Mouse (Mus musculus) limb, embryonic 13.5 days (tissue): Measurements from ENCODE around the gene Nmt2. TPM values are rescaled to one million over a fixed set of nuclear protein-coding genes. Genes with fewer than 3 reads are reported as not detected.

Experiments used
- ATAC-seq: fragments of 200-750 bp; cut with Nextera tagmentation; 2 replicates; pipeline ENCODE4 v1.8.0; 2017; ENCODE audit warnings: low read depth, moderate number of reproducible peaks, moderate TSS enrichment; ENCODE audit not compliant: low FRiP score
- H3K27ac ChIP-seq: fragments of 300-500 bp; sonication (generic); 2 replicates; pipeline ENCODE4 v1.5.1; 2015; ENCODE audit warnings: inconsistent platforms, mild to moderate bottlenecking, moderate library complexity
- H3K27me3 ChIP-seq: fragments of 300-500 bp; sonication (generic); 2 replicates; pipeline ENCODE4 v1.6.1; 2015; ENCODE audit warnings: mild to moderate bottlenecking, inconsistent platforms
- H3K36me3 ChIP-seq: fragments of 300-500 bp; sonication (generic); 2 replicates; pipeline ENCODE4 v1.6.1; 2015; ENCODE audit warnings: inconsistent platforms, mild to moderate bottlenecking, moderate library complexity
- H3K4me1 ChIP-seq: fragments of 300-500 bp; sonication (generic); 2 replicates; pipeline ENCODE4 v1.6.1; 2015; ENCODE audit warnings: inconsistent platforms
- H3K4me2 ChIP-seq: fragments of 300-500 bp; sonication (generic); replicated peaks from 2 replicates; pipeline ENCODE4 v1.6.1; 2015; ENCODE audit warnings: inconsistent platforms, mild to moderate bottlenecking, moderate library complexity
- H3K4me3 ChIP-seq: fragments of 300-500 bp; sonication (generic); 2 replicates; pipeline ENCODE4 v1.5.1; 2015; ENCODE audit warnings: moderate library complexity, mild to moderate bottlenecking, inconsistent platforms
- H3K9ac ChIP-seq: fragments of 300-500 bp; sonication (generic); 2 replicates; pipeline ENCODE4 v1.6.1; 2015; ENCODE audit warnings: mild to moderate bottlenecking, inconsistent platforms
- H3K9me3 ChIP-seq: fragments of 300-500 bp; sonication (generic); 2 replicates; pipeline ENCODE4 v1.6.1; 2016; ENCODE audit warnings: inconsistent platforms
- WGBS: fragments of 180-500 bp; shearing (Covaris S2); methylation state at CpG from one replicate; pipeline ENCODE4 v1.1.7; 2015; 5-methylcytosine and 5-hydroxymethylcytosine counted together
- polyA plus RNA-seq: library from polyadenylated mRNA; unstranded; fragments of >200 nt; fragmentation: Nextera tagmentation; extraction: Ambion mirVana; gene quantifications from 2 replicates; pipeline ENCODE4 v1.2.1, GENCODE M21; 2015

Nmt2 gene
- polyA plus RNA-seq, 1 experiment from 2014 or later, result 42.0 TPM

DNA sequence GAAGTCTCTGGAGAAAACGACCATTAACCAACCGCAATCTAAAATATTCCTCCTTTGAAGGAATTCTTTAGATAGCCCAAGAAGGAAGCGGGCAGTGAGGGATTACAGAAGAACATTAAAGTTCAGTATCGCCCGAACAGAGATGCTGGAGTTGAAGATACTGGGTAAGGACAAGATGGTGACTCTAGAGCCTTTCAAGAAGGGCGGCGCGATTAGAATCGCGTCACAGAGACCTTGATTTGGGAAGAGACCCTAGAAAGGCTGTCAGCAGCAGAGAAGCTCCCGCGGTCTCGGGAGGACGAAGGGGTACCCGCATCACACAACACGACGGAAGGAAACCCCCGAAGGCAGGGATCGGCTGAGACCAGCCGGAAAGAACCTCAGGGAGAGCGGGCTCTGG, 48.0 kb downstream of the Nmt2 start:
- ATAC-seq, result no peak
- H3K9me3 ChIP-seq, result no peaks in the 10 kb centered on the region
- H3K9ac ChIP-seq, result peak overlapping the region; percentile 75
- peak overlapping the region; percentile 52 for H3K27ac ChIP-seq
- H3K4me3 ChIP-seq, result peak overlapping the region; percentile 66
- peaks cover 17% of the 10 kb centered on the region for H3K36me3 ChIP-seq
- H3K4me2 ChIP-seq, result peak overlapping the region; percentile 73
- H3K4me1 ChIP-seq, result peaks cover 23% of the 10 kb centered on the region
- H3K27me3 ChIP-seq, result peaks cover 17% of the 10 kb centered on the region
- 1% methylated on average over 21 of the region's 21 CpGs for WGBS

DNA sequence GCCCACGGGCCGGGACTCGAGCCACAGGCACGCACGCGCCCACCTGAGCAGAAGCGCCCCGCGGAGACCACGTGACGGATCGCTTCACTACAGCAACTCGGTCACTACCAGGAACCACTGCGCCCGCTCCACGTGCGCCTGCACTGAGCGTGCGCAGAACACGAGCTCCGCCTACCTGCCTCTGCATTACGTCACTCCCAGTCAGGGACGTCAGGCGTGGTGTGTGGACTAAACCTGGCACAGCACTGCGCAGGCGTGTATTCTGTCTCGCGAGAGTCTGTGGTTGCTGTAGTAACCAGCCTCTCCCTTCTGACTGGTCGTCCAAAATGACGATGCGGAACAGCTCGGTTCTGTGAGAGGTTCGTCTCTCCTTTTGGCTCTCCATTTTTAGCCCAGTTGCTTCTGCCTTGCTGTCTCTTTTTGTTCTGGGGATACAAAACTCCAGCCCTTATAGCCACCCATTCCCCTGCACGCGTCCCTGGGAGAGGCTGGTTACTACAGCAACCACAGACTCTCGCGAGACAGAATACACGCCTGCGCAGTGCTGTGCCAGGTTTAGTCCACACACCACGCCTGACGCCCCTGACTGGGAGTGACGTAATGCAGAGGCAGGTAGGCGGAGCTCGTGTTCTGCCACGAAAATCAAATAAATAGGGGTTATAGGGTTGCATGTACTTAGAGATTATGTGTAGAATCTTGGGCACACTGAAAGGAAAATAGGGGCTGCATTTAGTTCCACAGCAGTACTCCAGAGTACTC, 48.7 kb downstream of the Nmt2 start, which contains the start of gene Rpp38:
Gene Rpp38, minus strand, starts transcription at position 160 of the 759 bp plus-strand sequence.
- peak; percentile 98 for ATAC-seq
- peak within 1 kb of the TSS; percentile 75 for H3K9ac ChIP-seq
- H3K4me1 ChIP-seq, result peaks cover 23% of the 10 kb centered on the region
- peak within 1 kb of the TSS; percentile 66 for H3K4me3 ChIP-seq
- H3K9me3 ChIP-seq, result no peaks in the 10 kb centered on the region
- H3K27ac ChIP-seq, result peak within 1 kb of the TSS; percentile 52
- under 1% methylated on average over 45 of the region's 45 CpGs for WGBS
- H3K36me3 ChIP-seq, result peaks cover 17% of the 10 kb centered on the region
- peak within 1 kb of the TSS; percentile 73 for H3K4me2 ChIP-seq
- peaks cover 17% of the 10 kb centered on the region for H3K27me3 ChIP-seq

- WGBS, result 89% methylated on average over 12 of the region's 12 CpGs
- H3K9ac ChIP-seq, result no peak overlapping the region
- H3K27ac ChIP-seq, result no peak overlapping the region
- peaks cover 7% of the 10 kb centered on the region for H3K36me3 ChIP-seq
- no peak for ATAC-seq
- H3K4me2 ChIP-seq, result no peak overlapping the region
- peaks cover 23% of the 10 kb centered on the region for H3K4me1 ChIP-seq
- no peak overlapping the region for H3K4me3 ChIP-seq
- H3K9me3 ChIP-seq, result no peaks in the 10 kb centered on the region
- peaks cover 17% of the 10 kb centered on the region for H3K27me3 ChIP-seq
These were observed 49.7 kb downstream of the Nmt2 start for GRCm38 (mm10) chr2:3333761-3334160.

- Histone ChIP-seq H3K4me1 (peaks cover 22% of the 10 kb centered on the region), H3K36me3 (no peaks in the 10 kb centered on the region), H3K4me3 (peak within 1 kb of the TSS; percentile 27), H3K9me3 (no peaks in the 10 kb centered on the region), H3K9ac (peak within 1 kb of the TSS; percentile 31; the same call in 1 of the 2 replicates), H3K27me3 (peaks cover 17% of the 10 kb centered on the region), H3K4me2 (peak within 1 kb of the TSS; percentile 56), H3K27ac (no peak within 1 kb of the TSS)
- WGBS, result 6% methylated on average over 20 of the region's 20 CpGs
- no peak for ATAC-seq
These were observed 51.7 kb downstream of the Nmt2 start, which contains the start of gene Acbd7 for GRCm38 (mm10) chr2:3335611-3336301. Gene Acbd7 (plus strand): TSS chr2:3336168.

DNA sequence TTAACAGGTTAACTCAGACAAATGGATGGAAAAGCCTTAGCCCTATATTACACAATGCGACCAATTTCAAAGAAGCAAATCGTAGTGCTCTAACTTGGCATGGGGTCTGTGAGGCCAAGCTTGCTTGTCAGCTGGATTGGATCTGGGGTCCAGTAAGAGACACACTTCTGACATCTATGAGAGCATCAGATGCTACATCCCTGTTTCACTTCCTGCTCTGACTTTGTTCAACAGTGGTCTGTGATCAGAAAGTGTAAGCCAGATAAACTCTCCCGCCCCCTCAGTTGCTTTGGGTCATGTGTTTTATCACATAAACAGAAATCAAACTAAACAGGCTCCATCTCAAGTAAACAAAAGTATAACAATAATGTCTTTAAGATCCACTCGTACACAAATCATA, 64.4 kb downstream of the Nmt2 start:
- Histone ChIP-seq H3K4me2 (no peak overlapping the region), H3K4me3 (no peak overlapping the region), H3K4me1 (no peaks in the 10 kb centered on the region), H3K36me3 (no peaks in the 10 kb centered on the region), H3K27ac (no peak overlapping the region), H3K9me3 (no peaks in the 10 kb centered on the region), H3K9ac (no peak overlapping the region), H3K27me3 (no peaks in the 10 kb centered on the region; the same call in 1 of the 2 replicates)
- no peak for ATAC-seq
- WGBS, result 86% methylated on average over 4 of the region's 4 CpGs

- Histone ChIP-seq H3K27ac (no peak overlapping the region), H3K4me1 (no peaks in the 10 kb centered on the region)
- WGBS, result 18% methylated on average over 3 of the region's 3 CpGs
These were observed 64.9 kb downstream of the Nmt2 start for GRCm38 (mm10) chr2:3348919-3349318.

GRCm38 (mm10) chr2:3353160-3353559, 69.1 kb downstream of the Nmt2 start:
- H3K9me3 ChIP-seq, result no peaks in the 10 kb centered on the region
- no peak for ATAC-seq
- no peaks in the 10 kb centered on the region for H3K4me1 ChIP-seq
- H3K9ac ChIP-seq, result no peak overlapping the region
- no peak overlapping the region for H3K4me3 ChIP-seq
- H3K36me3 ChIP-seq, result no peaks in the 10 kb centered on the region
- no peak overlapping the region for H3K27ac ChIP-seq
- H3K27me3 ChIP-seq, result no peaks in the 10 kb centered on the region
- H3K4me2 ChIP-seq, result no peak overlapping the region

More at GRCm38 (mm10) chr2:3348919-3349318, 64.9 kb downstream of the Nmt2 start:
- Histone ChIP-seq H3K4me3 (no peak overlapping the region), H3K9ac (no peak overlapping the region), H3K9me3 (no peaks in the 10 kb centered on the region), H3K4me2 (no peak overlapping the region), H3K27me3 (no peaks in the 10 kb centered on the region; the same call in 1 of the 2 replicates), H3K36me3 (no peaks in the 10 kb centered on the region)
- no peak for ATAC-seq

- ATAC-seq, result no peak
- H3K9ac ChIP-seq, result no peak overlapping the region
- no peak overlapping the region for H3K27ac ChIP-seq
- 91% methylated on average over 8 of the region's 8 CpGs for WGBS
- H3K36me3 ChIP-seq, result no peaks in the 10 kb centered on the region
- no peak overlapping the region for H3K4me3 ChIP-seq
- no peaks in the 10 kb centered on the region for H3K9me3 ChIP-seq
- H3K27me3 ChIP-seq, result no peaks in the 10 kb centered on the region
- no peaks in the 10 kb centered on the region for H3K4me1 ChIP-seq
- no peak overlapping the region for H3K4me2 ChIP-seq
These were observed 71.8 kb downstream of the Nmt2 start for GRCm38 (mm10) chr2:3355793-3356192.

GRCm38 (mm10) chr2:3356311-3356710, 72.3 kb downstream of the Nmt2 start:
- no peak overlapping the region for H3K27ac ChIP-seq
- 56% methylated on average over 3 of the region's 3 CpGs for WGBS
- H3K4me2 ChIP-seq, result no peak overlapping the region
- H3K4me3 ChIP-seq, result no peak overlapping the region
- H3K36me3 ChIP-seq, result no peaks in the 10 kb centered on the region
- no peaks in the 10 kb centered on the region for H3K9me3 ChIP-seq
- no peak overlapping the region for H3K9ac ChIP-seq
- no peaks in the 10 kb centered on the region for H3K4me1 ChIP-seq
- no peak for ATAC-seq
- no peaks in the 10 kb centered on the region for H3K27me3 ChIP-seq

- H3K9ac ChIP-seq, result no peak overlapping the region
- no peaks in the 10 kb centered on the region for H3K36me3 ChIP-seq
- 78% methylated on average over 3 of the region's 3 CpGs for WGBS
- H3K9me3 ChIP-seq, result no peaks in the 10 kb centered on the region
- no peak overlapping the region for H3K4me2 ChIP-seq
- no peaks in the 10 kb centered on the region for H3K27me3 ChIP-seq
- no peaks in the 10 kb centered on the region for H3K4me1 ChIP-seq
- H3K27ac ChIP-seq, result no peak overlapping the region
- H3K4me3 ChIP-seq, result no peak overlapping the region
- no peak for ATAC-seq
These were observed 73.9 kb downstream of the Nmt2 start for GRCm38 (mm10) chr2:3357887-3358286.

DNA sequence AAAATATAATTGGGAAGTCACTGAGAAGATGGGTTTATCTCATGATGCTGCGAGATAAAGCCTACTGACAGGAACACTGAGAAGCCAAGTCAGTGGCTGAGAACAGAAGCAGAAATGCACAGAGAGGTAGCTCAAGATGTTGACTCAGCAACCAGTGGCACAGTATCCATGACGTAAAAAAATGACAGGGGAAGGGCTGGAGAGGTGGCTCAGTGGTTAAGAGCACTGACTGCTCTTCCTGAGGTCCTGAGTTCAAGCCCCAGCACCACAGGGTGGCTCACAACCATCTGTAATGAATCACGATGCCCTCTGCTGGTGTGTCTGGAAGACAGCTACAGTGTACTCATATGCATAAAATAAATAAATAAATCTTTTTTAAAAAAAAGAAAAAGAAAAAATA, 77.1 kb downstream of the Nmt2 start:
- H3K4me1 ChIP-seq, result no peaks in the 10 kb centered on the region
- no peak overlapping the region for H3K4me2 ChIP-seq
- no peak overlapping the region for H3K9ac ChIP-seq
- 82% methylated on average over 3 of the region's 3 CpGs for WGBS
- no peak for ATAC-seq
- no peak overlapping the region for H3K4me3 ChIP-seq
- H3K36me3 ChIP-seq, result no peaks in the 10 kb centered on the region
- no peaks in the 10 kb centered on the region for H3K27me3 ChIP-seq
- no peak overlapping the region for H3K27ac ChIP-seq
- H3K9me3 ChIP-seq, result no peaks in the 10 kb centered on the region

DNA sequence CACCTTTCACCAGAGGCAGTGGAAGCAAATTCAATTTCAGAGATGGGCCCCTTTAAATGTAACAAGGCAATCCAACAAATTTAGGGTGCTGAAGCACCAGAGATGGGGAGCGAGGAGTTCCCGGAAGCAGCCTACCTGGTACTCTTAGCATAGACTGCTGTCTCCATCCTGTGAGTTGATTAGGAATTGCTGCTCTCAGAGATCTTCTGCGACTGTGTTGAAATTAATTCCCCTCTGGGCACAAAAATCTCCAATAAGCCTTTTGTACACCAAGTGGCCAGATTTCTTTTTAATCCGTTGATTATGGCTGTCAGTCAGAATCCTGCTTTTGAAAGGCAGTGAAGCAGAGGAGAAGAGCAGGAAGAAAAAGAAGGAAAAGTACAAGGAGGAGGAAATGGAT, 81.1 kb downstream of the Nmt2 start:
- H3K27me3 ChIP-seq, result no peaks in the 10 kb centered on the region
- no peak for ATAC-seq
- no peaks in the 10 kb centered on the region for H3K9me3 ChIP-seq
- no peak overlapping the region for H3K27ac ChIP-seq
- no peak overlapping the region for H3K9ac ChIP-seq
- WGBS, result 63% methylated on average over 4 of the region's 4 CpGs
- H3K4me1 ChIP-seq, result no peaks in the 10 kb centered on the region
- no peaks in the 10 kb centered on the region for H3K36me3 ChIP-seq
- H3K4me3 ChIP-seq, result no peak overlapping the region
- no peak overlapping the region for H3K4me2 ChIP-seq
